Mouse (Mus musculus): ENCODE data around the gene Vmn1r113.
"Not testable (repeated sequence)": the region's sequence is repeated elsewhere in the genome, so short reads cannot be mapped to it uniquely, and the experiment has no call there.

Gene Vmn1r113

DNA sequence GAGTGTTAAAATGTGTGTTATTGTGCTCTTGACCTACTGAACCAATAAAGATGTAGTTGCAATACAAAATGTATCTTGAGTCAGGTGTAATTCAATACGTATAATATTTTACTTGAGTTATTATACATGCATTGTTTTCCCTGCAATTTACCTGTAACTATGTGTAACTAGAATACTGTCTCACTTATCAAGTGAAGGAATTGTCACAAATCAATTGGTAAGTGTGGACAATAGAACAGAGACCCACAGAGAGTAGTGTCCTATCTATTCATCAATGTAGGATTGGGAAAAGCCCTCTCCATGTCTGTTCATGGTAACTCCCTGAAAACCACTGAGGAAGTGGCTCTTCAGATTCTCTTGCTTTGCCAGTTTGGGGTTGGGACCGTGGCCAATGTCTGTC lies at the start of gene Vmn1r113:
TSS of gene Vmn1r113 (plus strand) at position 301 of the 400 bp plus-strand sequence.
- not testable (repeated sequence) for DNase-seq (ENCODE audit: low spot score)

DNA sequence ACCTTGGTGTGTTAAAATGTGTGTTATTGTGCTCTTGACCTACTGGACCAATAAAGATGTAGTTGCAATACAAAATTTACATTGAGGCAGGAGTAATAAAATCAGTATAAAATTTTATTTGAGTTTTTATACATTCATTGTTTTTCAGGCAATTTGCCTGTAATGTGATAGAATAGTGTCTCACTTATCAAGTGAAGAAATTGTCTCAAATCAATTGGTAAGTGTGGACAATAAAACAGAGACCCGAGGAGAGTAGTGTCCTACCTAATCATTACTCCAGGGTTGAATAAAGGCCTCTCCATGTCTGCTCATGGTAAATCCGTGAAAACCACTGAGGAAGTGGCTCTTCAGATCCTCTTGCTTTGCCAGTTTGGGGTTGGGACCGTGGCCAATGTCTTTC lies 16.2 kb upstream of the Vmn1r113 start, which contains the start of gene Vmn1r112:
TSS of gene Vmn1r112 (plus strand) at position 301 of the 400 bp plus-strand sequence.
- not testable (repeated sequence) for DNase-seq (ENCODE audit: low spot score)

DNA sequence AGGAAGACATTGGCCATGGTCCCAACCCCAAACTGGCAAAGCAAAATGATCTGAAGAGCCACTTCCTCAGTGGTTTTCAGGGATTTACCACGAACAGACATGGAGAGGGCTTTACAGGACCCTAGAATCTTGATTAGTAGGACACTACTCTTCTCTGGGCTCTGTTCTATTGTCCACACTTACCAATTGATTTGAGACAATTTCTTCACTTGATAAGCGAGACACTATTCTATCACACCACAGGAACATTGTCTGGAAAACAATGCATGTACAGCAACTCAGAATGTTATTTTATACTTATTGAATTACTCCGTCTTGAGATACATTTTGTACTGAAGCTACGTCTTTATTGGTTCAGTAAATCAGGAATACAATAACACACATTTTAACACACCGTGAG lies 25.0 kb downstream of the Vmn1r113 start, which contains the start of gene Vmn1r114:
TSS of gene Vmn1r114 (minus strand) at position 101 of the 400 bp plus-strand sequence.
- not testable (repeated sequence) for DNase-seq (ENCODE audit: low spot score)
